Comparison of ENCODE assay signal across 9 mouse cellular contexts in the genomic region with DNA sequence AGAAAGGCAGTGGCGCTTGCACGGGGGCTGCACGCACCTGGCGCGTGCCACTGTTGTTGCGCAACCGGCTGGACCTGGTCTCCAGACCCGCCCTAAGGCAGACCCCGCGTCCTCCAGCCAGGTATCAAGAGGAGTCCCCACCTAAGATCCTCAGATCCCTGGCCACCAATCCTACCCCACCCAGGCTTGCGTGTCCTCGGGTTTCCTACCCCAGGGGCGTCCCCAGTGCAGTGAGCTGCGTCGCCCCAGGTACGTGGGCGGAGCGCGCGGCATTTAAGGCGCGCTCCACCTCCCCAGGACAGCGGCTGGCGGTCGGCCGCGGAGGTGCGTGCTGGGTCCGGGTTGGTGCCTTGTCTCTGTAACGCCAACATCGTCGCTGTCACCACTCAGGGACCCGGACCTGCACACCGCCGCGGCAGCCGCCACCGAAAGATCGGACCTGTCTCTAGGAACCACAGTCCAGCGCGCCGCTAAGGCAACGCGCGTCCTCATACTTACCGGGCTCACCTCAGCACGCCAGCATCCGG. TPM values are rescaled to one million over a fixed set of nuclear protein-coding genes. Genes with fewer than 3 reads are reported as not detected.
DNase-seq lines count a peak whose midpoint lies in the region; ATAC-seq and TF ChIP-seq lines count a peak whose summit lies in the region.
"Had no signal": no experiment of that assay in that cellular context is flagged by ENCODE, and none has a peak within 500 bp of the region (broad histone marks: within the 10 kb centered on the region; RNA-seq: fewer than 3 reads in every experiment).

A gene (plus strand): TSS at position 358 of the 527 bp plus-strand sequence.

- no peak within 1 kb of the TSS for H3K27ac ChIP-seq in forebrain, embryonic 12.5 days
- H3K27ac ChIP-seq in limb, embryonic 10.5 days: no peak within 1 kb of the TSS
- H3K27ac ChIP-seq in olfactory bulb, adult 2 months (ENCODE audit: insufficient read depth, low read depth, low read length): no peak within 1 kb of the TSS

- peak within 1 kb of the TSS; percentile 68 for H3K4me2 ChIP-seq in forebrain, embryonic 12.5 days

- no peak within 1 kb of the TSS for H3K9ac ChIP-seq in forebrain, embryonic 12.5 days

- no peak for TF ChIP-seq CTCF in olfactory bulb, adult 2 months (IDR thresholded peaks at IDR 0.05; ENCODE audit: insufficient read depth, low read depth, low read length)
- TF ChIP-seq CTCF in lung, adult 2 months (IDR thresholded peaks at IDR 0.05; ENCODE audit: insufficient read depth, low read length): no peak

- TF ChIP-seq POLR2A in olfactory bulb, adult 2 months (IDR thresholded peaks at IDR 0.05; ENCODE audit: insufficient read depth, low read depth, low read length): no peak
- no peak for TF ChIP-seq POLR2A in lung, adult 2 months (IDR thresholded peaks at IDR 0.05; ENCODE audit: borderline replicate concordance, extremely low read depth, low read depth, low read length)

- peaks cover 7% of the 10 kb centered on the region; the same call in 1 of the 2 replicates for H3K4me1 ChIP-seq in megakaryocyte, embryonic 14.5 days
- peaks cover 7% of the 10 kb centered on the region for H3K4me1 ChIP-seq in forebrain, embryonic 12.5 days
- H3K4me1 ChIP-seq in limb, embryonic 10.5 days: peaks cover 11% of the 10 kb centered on the region
- H3K4me1 ChIP-seq in olfactory bulb, adult 2 months (ENCODE audit: control insufficient read depth, insufficient read depth, low read length): peaks cover 7% of the 10 kb centered on the region
- H3K4me1 ChIP-seq in lung, adult 2 months (ENCODE audit: control insufficient read depth, insufficient read depth, low read length): no peaks in the 10 kb centered on the region; the same call in 1 of the 2 replicates

- DNase-seq in limb, embryonic 10.5 days (ENCODE audit: low spot score): peak; percentile 40
- DNase-seq in layer of hippocampus, postnatal 36 days: no peak
- DNase-seq in lung, adult 2 months: no peak
- DNase-seq in gastrocnemius, postnatal 36 days: no peak

- no peaks in the 10 kb centered on the region for H3K36me3 ChIP-seq in megakaryocyte, embryonic 14.5 days (replicated peaks; ENCODE audit: low read length)
- H3K36me3 ChIP-seq in forebrain, embryonic 12.5 days (replicated peaks): no peaks in the 10 kb centered on the region
- no peaks in the 10 kb centered on the region for H3K36me3 ChIP-seq in limb, embryonic 10.5 days

- ATAC-seq in megakaryocyte, adult 5-6 weeks (ENCODE audit: poor library complexity, severe bottlenecking): no peak
- ATAC-seq in forebrain, embryonic 12.5 days (ENCODE audit: low FRiP score): no peak

- intact Hi-C loops in gastrocnemius, postnatal 36 days (cut with DNase I): no loop called here

- peak within 1 kb of the TSS; percentile 21 for H3K4me3 ChIP-seq in megakaryocyte, embryonic 14.5 days (replicated peaks)
- H3K4me3 ChIP-seq in forebrain, embryonic 12.5 days (replicated peaks): peak within 1 kb of the TSS; percentile 41
- H3K4me3 ChIP-seq in limb, embryonic 10.5 days: peak within 1 kb of the TSS; percentile 51
- peak within 1 kb of the TSS; percentile 40 for H3K4me3 ChIP-seq in olfactory bulb, adult 2 months (ENCODE audit: insufficient read depth, low read depth, low read length)
- H3K4me3 ChIP-seq in lung, adult 2 months (replicated peaks; ENCODE audit: extremely low read depth, low read depth, low read length): no peak within 1 kb of the TSS

- H3K9me3 ChIP-seq in megakaryocyte, embryonic 14.5 days: no peaks in the 10 kb centered on the region
- H3K9me3 ChIP-seq in forebrain, embryonic 12.5 days: no peaks in the 10 kb centered on the region
- no peaks in the 10 kb centered on the region for H3K9me3 ChIP-seq in limb, embryonic 10.5 days (replicated peaks)

- 2% methylated on average over 48 of the region's 48 CpGs for WGBS in forebrain, embryonic 12.5 days
- 1% methylated on average over 48 of the region's 48 CpGs for WGBS in limb, embryonic 10.5 days
- under 1% methylated on average over 48 of the region's 48 CpGs for WGBS in olfactory bulb, adult 2 months
- WGBS in lung, adult 2 months: 3% methylated on average over 48 of the region's 48 CpGs

- peaks cover 75% of the 10 kb centered on the region for H3K27me3 ChIP-seq in megakaryocyte, embryonic 14.5 days (replicated peaks)
- peaks cover 61% of the 10 kb centered on the region for H3K27me3 ChIP-seq in forebrain, embryonic 12.5 days
- peaks cover 71% of the 10 kb centered on the region for H3K27me3 ChIP-seq in limb, embryonic 10.5 days (ENCODE audit: low read depth, poor library complexity, severe bottlenecking)

RNA-seq across cellular contexts. Expression of the gene that starts here (rescaled TPM):
- polyA plus RNA-seq in megakaryocyte, embryonic 14.5 days (2012; ENCODE audit: insufficient read depth, low replicate concordance): not detected in 2 replicates
- total RNA-seq in megakaryocyte, adult 5-6 weeks (2015): not detected in 2 replicates
- total RNA-seq in megakaryocyte, adult 5-6 weeks (2017): not detected in 2 replicates
- polyA plus RNA-seq in forebrain, embryonic 12.5 days (2016; fragmentation: Nextera tagmentation; extraction: Ambion mirVana): 0.06 and 0.10 TPM in 2 replicates
- not detected in 2 replicates for polyA plus RNA-seq in limb, embryonic 10.5 days (2016; fragmentation: Nextera tagmentation; extraction: Ambion mirVana)
- not detected in 2 replicates for polyA plus RNA-seq in olfactory bulb, adult 2 months (2012; ENCODE audit: insufficient read depth, insufficient read length, low replicate concordance, missing spikeins)
- not detected for total RNA-seq in layer of hippocampus, postnatal 36 days (2021)
- polyA plus RNA-seq in lung, adult 2 months (2012; rRNA removed): 0.04 and 0.22 TPM in 2 replicates
- not detected for total RNA-seq in gastrocnemius, postnatal 36 days (2021)
- total RNA-seq: neutrophil, adult 5-6 weeks had no signal

Comparison
In these comparisons a context has a peak if more than half of its experiments do, and no peak if none do; other contexts are left out.
1. Peak in DNase-seq and H3K4me3 ChIP-seq in limb, embryonic 10.5 days; RNA of the gene not detected or under 1 TPM.